Mouse (Mus musculus): ENCODE data around the gene Cox7a2l. TPM values are rescaled to one million over a fixed set of nuclear protein-coding genes. Genes with fewer than 3 reads are reported as not detected.

The Cox7a2l gene
- total RNA-seq, 1 experiment = 139 TPM

DNA sequence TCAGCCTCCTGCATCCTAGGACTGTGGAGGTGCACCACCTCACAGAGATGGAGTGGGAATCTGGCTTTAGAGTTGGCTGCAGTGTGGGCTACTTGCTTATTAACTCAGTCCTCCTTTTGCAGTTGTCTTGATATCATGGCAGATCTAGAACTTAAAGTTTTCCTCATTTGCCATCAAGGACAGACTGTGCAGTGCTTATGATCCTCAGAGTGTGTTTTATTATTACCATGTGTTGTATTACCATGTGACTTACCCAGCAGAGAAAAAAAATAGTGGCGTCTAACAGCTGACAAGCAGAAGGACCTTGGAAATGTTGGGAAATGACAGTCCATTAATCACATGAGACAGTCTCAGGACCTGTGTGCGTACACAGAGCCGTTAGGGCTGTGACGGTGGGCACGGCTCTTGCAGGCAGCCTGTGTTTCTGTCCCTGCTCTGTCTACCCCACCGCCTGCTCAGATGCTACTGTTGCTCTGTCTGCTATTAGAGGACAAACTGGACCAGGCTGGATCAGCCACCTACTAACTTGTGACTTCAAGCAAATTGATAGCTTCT lies 50.4 kb downstream of the Cox7a2l start:
- Histone ChIP-seq H3K36me3 (ENCODE audit: control insufficient read depth, insufficient read depth, low read length, poor library complexity, severe bottlenecking) (peaks cover 16% of the 10 kb centered on the region), H3K4me1 (ENCODE audit: control insufficient read depth in 2 of 2, insufficient read depth in 2 of 2, low read length in 2 of 2, poor library complexity in 1 of 2) (peaks cover 5 to 13% of the 10 kb centered on the region in 2 experiments), H3K9me3 (ENCODE audit: control insufficient read depth, insufficient read depth, low read depth, low read length) (no peaks in the 10 kb centered on the region), H3K27ac (ENCODE audit: insufficient read depth, low read depth, low read length, poor library complexity, severe bottlenecking) (no peak overlapping the region), H3K4me3 (ENCODE audit: insufficient read depth in 1 of 2, low read depth in 1 of 2, low read length in 2 of 2, poor library complexity in 1 of 2, severe bottlenecking in 1 of 2) (no peak overlapping the region), H3K9ac (ENCODE audit: insufficient read depth, low read depth, low read length, poor library complexity, severe bottlenecking) (no peak overlapping the region)
- in situ Hi-C loops (cut with MboI; ENCODE audit: low sequenced_read_pairs in 2 of 2, unreplicated experiment in 2 of 2) = no loop called here
- DNase-seq (ENCODE audit: low read depth, low spot score) = no peak
- TF ChIP-seq HCFC1 (IDR thresholded peaks at IDR 0.05; ENCODE audit: borderline replicate concordance, insufficient read depth, low read length) (no peak), CHD2 (IDR thresholded peaks at IDR 0.05; ENCODE audit: low read depth, low read length) (no peak), ZNF384 (IDR thresholded peaks at IDR 0.05; ENCODE audit: low read depth, low read length) (no peak), MAFK (IDR thresholded peaks at IDR 0.05; ENCODE audit: insufficient read depth, low read depth, low read length) (no peak), ZC3H11A (IDR thresholded peaks at IDR 0.05; ENCODE audit: borderline replicate concordance, low read depth, low read length) (no peak)

DNA sequence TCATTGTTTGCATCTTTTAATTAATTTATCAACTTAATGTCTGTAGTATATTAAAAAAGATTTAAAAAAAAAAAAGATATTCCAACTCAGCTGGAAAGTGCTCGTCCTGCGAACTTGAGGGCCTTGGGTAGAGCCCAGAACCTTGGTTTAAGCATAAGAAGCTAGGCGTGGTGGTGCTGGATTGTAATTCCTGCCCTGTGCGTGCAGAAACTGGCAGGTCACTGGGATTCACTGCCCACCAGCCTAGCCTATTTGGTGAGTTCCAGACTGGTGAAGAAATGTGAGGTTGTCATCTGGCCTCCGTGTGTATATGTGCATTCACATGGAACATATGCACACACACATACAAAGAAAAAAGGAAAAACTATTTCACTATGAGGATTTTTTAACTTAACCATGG lies 51.2 kb downstream of the Cox7a2l start:
- in situ Hi-C loops (cut with MboI; ENCODE audit: low sequenced_read_pairs in 2 of 2, unreplicated experiment in 2 of 2) = no loop called here
- no peak for TF ChIP-seq ZC3H11A (IDR thresholded peaks at IDR 0.05; ENCODE audit: borderline replicate concordance, low read depth, low read length)
- no peak for TF ChIP-seq CHD2 (IDR thresholded peaks at IDR 0.05; ENCODE audit: low read depth, low read length)
- no peak for TF ChIP-seq HCFC1 (IDR thresholded peaks at IDR 0.05; ENCODE audit: borderline replicate concordance, insufficient read depth, low read length)
- Histone ChIP-seq H3K27ac (ENCODE audit: insufficient read depth, low read depth, low read length, poor library complexity, severe bottlenecking) (no peak overlapping the region), H3K9me3 (ENCODE audit: control insufficient read depth, insufficient read depth, low read depth, low read length) (no peaks in the 10 kb centered on the region), H3K4me1 (ENCODE audit: control insufficient read depth in 2 of 2, insufficient read depth in 2 of 2, low read length in 2 of 2, poor library complexity in 1 of 2) (peaks cover 5 to 13% of the 10 kb centered on the region in 2 experiments), H3K36me3 (ENCODE audit: control insufficient read depth, insufficient read depth, low read length, poor library complexity, severe bottlenecking) (peaks cover 19% of the 10 kb centered on the region), H3K4me3 (ENCODE audit: insufficient read depth in 1 of 2, low read depth in 1 of 2, low read length in 2 of 2, poor library complexity in 1 of 2, severe bottlenecking in 1 of 2) (no peak overlapping the region), H3K9ac (ENCODE audit: insufficient read depth, low read depth, low read length, poor library complexity, severe bottlenecking) (no peak overlapping the region)
- no peak for DNase-seq (ENCODE audit: low read depth, low spot score)

DNA sequence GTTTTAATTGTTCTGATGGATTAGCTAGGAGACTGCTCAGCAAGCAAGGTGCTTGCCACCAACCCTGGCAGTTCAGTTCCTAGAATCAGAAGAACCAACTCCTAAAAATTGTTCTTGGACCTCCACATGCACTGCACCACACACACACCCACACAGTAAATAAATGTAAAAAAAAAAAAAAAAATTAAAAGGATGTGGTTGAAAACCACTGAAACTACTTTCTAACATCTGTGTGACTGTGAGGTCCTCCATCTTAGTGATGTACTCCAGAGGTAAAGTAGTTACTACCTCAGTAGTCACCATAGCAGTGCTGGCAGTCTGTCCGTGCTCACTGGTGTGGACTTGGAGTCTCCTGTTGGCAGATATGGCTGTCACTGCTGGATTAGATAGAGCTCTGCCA lies 59.9 kb downstream of the Cox7a2l start:
- Histone ChIP-seq H3K4me1 (ENCODE audit: control insufficient read depth in 2 of 2, insufficient read depth in 2 of 2, low read length in 2 of 2, poor library complexity in 1 of 2) (no peaks in the 10 kb centered on the region), H3K36me3 (ENCODE audit: control insufficient read depth, insufficient read depth, low read length, poor library complexity, severe bottlenecking) (peaks cover 13% of the 10 kb centered on the region; the same call in 1 of the 2 replicates), H3K9ac (ENCODE audit: insufficient read depth, low read depth, low read length, poor library complexity, severe bottlenecking) (no peak overlapping the region), H3K4me3 (ENCODE audit: insufficient read depth in 1 of 2, low read depth in 1 of 2, low read length in 2 of 2, poor library complexity in 1 of 2, severe bottlenecking in 1 of 2) (no peak overlapping the region), H3K9me3 (ENCODE audit: control insufficient read depth, insufficient read depth, low read depth, low read length) (no peaks in the 10 kb centered on the region), H3K27ac (ENCODE audit: insufficient read depth, low read depth, low read length, poor library complexity, severe bottlenecking) (no peak overlapping the region)
- DNase-seq (ENCODE audit: low read depth, low spot score) = no peak
- TF ChIP-seq HCFC1 (IDR thresholded peaks at IDR 0.05; ENCODE audit: borderline replicate concordance, insufficient read depth, low read length) (no peak), ZC3H11A (IDR thresholded peaks at IDR 0.05; ENCODE audit: borderline replicate concordance, low read depth, low read length) (no peak), ZNF384 (IDR thresholded peaks at IDR 0.05; ENCODE audit: low read depth, low read length) (no peak), CHD2 (IDR thresholded peaks at IDR 0.05; ENCODE audit: low read depth, low read length) (no peak), MAFK (IDR thresholded peaks at IDR 0.05; ENCODE audit: insufficient read depth, low read depth, low read length) (no peak)
- in situ Hi-C loops (cut with MboI; ENCODE audit: low sequenced_read_pairs in 2 of 2, unreplicated experiment in 2 of 2) = no loop called here

DNA sequence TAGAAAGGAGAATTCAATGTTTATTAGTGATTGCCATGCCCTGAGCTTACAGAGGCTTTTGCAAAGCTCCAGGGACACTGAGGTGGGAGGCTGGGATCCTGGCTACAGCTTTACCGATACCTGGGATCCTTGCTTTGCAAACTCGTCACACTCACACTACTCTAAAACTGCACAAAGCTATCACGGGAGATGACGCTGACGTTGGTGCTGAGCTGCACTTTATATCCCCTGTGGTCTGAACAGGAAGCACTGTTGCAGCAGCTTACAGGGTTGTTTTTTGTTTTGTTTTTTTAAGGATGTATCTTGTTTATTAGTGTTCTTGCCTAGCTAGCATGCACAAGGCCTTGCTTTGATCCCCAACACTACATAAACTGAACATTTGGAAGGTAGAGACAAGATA lies 63.5 kb downstream of the Cox7a2l start:
- no peaks in the 10 kb centered on the region for H3K9me3 ChIP-seq (ENCODE audit: control insufficient read depth, insufficient read depth, low read depth, low read length)
- H3K9ac ChIP-seq (ENCODE audit: insufficient read depth, low read depth, low read length, poor library complexity, severe bottlenecking) = no peak overlapping the region
- no peak overlapping the region for H3K27ac ChIP-seq (ENCODE audit: insufficient read depth, low read depth, low read length, poor library complexity, severe bottlenecking)
- H3K4me3 ChIP-seq (ENCODE audit: insufficient read depth in 1 of 2, low read depth in 1 of 2, low read length in 2 of 2, poor library complexity in 1 of 2, severe bottlenecking in 1 of 2) = no peak overlapping the region
- no peak for TF ChIP-seq ZNF384 (IDR thresholded peaks at IDR 0.05; ENCODE audit: low read depth, low read length)
- no peak for TF ChIP-seq ZC3H11A (IDR thresholded peaks at IDR 0.05; ENCODE audit: borderline replicate concordance, low read depth, low read length)
- no peak for TF ChIP-seq CHD2 (IDR thresholded peaks at IDR 0.05; ENCODE audit: low read depth, low read length)
- no peak for TF ChIP-seq MAFK (IDR thresholded peaks at IDR 0.05; ENCODE audit: insufficient read depth, low read depth, low read length)
- TF ChIP-seq HCFC1 (IDR thresholded peaks at IDR 0.05; ENCODE audit: borderline replicate concordance, insufficient read depth, low read length) = no peak
- in situ Hi-C loops (cut with MboI; ENCODE audit: low sequenced_read_pairs in 2 of 2, unreplicated experiment in 2 of 2) = no loop called here
- H3K36me3 ChIP-seq (ENCODE audit: control insufficient read depth, insufficient read depth, low read length, poor library complexity, severe bottlenecking) = peaks cover 16% of the 10 kb centered on the region
- no peaks in the 10 kb centered on the region for H3K4me1 ChIP-seq (ENCODE audit: control insufficient read depth in 2 of 2, insufficient read depth in 2 of 2, low read length in 2 of 2, poor library complexity in 1 of 2)
- DNase-seq (ENCODE audit: low read depth, low spot score) = no peak

DNA sequence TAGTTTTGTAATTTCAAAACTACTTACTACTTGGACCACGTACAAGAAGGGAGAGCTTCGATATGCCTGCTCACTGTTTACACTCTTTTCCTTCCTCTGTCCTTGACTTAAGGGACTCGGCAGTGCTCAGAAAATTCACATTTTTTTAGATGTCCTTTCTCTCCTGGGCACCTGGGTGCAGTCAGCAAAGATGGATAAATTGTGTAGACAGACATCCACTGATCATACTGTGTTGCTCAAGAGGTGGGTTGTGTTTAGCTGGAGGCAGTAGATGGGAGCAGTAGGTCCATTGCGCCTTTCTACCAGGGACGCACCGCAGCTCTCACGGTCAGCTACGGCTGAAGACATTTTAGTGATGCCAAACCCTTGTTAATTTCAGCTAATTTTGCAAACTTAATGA lies 64.7 kb downstream of the Cox7a2l start:
- TF ChIP-seq HCFC1 (IDR thresholded peaks at IDR 0.05; ENCODE audit: borderline replicate concordance, insufficient read depth, low read length) (no peak), MAFK (IDR thresholded peaks at IDR 0.05; ENCODE audit: insufficient read depth, low read depth, low read length) (no peak)
- H3K27ac ChIP-seq (ENCODE audit: insufficient read depth, low read depth, low read length, poor library complexity, severe bottlenecking) = no peak overlapping the region
- no peaks in the 10 kb centered on the region for H3K9me3 ChIP-seq (ENCODE audit: control insufficient read depth, insufficient read depth, low read depth, low read length)
- no peak overlapping the region for H3K4me3 ChIP-seq (ENCODE audit: insufficient read depth in 1 of 2, low read depth in 1 of 2, low read length in 2 of 2, poor library complexity in 1 of 2, severe bottlenecking in 1 of 2)
- in situ Hi-C loops (cut with MboI; ENCODE audit: low sequenced_read_pairs in 2 of 2, unreplicated experiment in 2 of 2) = no loop called here
- peaks cover 16% of the 10 kb centered on the region for H3K36me3 ChIP-seq (ENCODE audit: control insufficient read depth, insufficient read depth, low read length, poor library complexity, severe bottlenecking)
- no peaks in the 10 kb centered on the region for H3K4me1 ChIP-seq (ENCODE audit: control insufficient read depth in 2 of 2, insufficient read depth in 2 of 2, low read length in 2 of 2, poor library complexity in 1 of 2)
- no peak for DNase-seq (ENCODE audit: low read depth, low spot score)
- H3K9ac ChIP-seq (ENCODE audit: insufficient read depth, low read depth, low read length, poor library complexity, severe bottlenecking) = no peak overlapping the region

Other genes with a start within 250 kb of the Cox7a2l start
- gene Eml4, start 166.4 kb downstream of the Cox7a2l start, total RNA-seq (2012; rRNA removed) = 39.5 and 43.0 TPM in 2 replicates
- 0.98 and 2.4 TPM in 2 replicates for gene Kcng3, start 114.6 kb upstream of the Cox7a2l start, total RNA-seq (2012; rRNA removed)
- 52.8 and 57.1 TPM in 2 replicates for gene Mta3, start 188.8 kb upstream of the Cox7a2l start, total RNA-seq (2012; rRNA removed)